Mouse (Mus musculus) gastrocnemius, postnatal 10 days (tissue): ENCODE measurements around the gene Alg9. TPM values are rescaled to one million over a fixed set of nuclear protein-coding genes. Genes with fewer than 3 reads are reported as not detected.

ENCODE experiments used
- DNase-seq: peaks from one replicate; pipeline ENCODE4 v3.0.0; 2021; ENCODE audit warnings: mixed read lengths
- total RNA-seq, 2 experiments: library from RNA; stranded (reverse); gene quantifications; 2 replicates each; pipeline ENCODE4 v1.2.3; 2021

Alg9 gene
- total RNA-seq, 2 experiments from 2014 or later = 8.2 to 13.4 TPM

DNA sequence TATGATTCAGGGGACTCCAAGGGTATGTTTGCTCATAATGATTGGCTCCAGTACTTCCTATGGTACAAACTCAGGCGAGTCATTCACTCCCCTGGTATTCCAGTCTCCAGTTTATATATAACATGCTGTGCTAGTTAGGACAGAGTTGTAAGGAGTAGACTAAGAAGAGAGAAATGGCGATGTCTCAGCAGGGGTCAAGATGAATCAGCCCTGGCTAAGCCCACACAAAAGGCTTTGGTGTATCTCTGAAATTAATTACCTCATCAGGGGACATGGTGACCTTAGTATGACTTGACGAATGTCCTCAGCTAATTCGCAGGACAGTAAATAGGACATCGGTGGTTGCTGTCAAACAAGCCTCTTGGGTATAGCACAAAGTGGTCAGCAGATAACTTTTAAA, 18.1 kb upstream of the Alg9 start:
- DNase-seq = no peak

GRCm38 (mm10) chr9:50761520-50762243, 13.1 kb upstream of the Alg9 start:
- DNase-seq = no peak

- DNase-seq = no peak
These were observed 11.5 kb upstream of the Alg9 start for GRCm38 (mm10) chr9:50763331-50763730.

- DNase-seq = no peak
These were observed 7.2 kb upstream of the Alg9 start for GRCm38 (mm10) chr9:50767531-50768106.

DNA sequence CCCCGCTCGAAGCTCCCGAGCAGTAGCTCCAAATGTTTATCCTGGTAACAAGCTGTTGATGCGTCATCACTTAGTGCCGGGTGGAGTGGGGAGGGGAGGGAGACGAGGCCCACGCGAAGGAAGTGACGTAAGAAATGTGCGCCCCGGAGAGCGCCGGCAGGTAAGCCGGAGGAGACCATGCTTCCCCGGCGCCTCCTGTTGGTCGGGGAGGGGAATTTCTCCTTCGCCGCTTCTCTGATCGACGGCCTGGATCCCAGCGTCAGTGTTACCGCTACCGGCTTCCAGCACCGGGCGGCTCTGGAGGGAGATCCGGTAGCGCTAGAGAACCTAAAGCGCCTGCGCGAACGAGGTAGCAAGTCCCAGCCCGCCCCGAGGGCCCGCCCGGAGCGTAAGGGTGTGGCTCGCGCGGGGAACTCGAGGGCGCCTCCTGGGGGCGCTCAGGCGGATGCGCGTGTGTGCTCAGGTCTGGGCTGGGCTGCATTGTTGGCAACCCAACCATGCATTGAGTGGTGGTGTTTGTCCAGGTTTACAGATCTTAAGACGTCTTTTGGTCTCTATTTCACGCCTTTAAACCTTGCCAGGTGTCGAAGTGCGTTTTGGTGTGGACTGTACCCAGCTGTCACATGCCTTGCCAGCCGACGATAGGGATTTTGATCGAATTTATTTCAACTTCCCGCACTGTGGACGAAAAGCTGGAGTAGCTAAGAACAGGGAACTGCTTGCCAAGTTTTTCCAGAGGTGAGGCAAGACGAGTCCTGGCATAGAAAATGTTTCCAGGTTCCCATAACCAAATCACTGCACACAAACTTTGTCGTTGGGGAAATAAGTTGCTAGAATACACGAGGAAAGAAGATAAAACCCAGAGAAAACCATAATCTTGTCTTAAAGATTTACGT, 6.5 kb upstream of the Alg9 start, which contains the start of gene Fdxacb1:
TSS of gene Fdxacb1 (plus strand) at position 130 of the 896 bp plus-strand sequence.
- peak; percentile 94 for DNase-seq

DNA sequence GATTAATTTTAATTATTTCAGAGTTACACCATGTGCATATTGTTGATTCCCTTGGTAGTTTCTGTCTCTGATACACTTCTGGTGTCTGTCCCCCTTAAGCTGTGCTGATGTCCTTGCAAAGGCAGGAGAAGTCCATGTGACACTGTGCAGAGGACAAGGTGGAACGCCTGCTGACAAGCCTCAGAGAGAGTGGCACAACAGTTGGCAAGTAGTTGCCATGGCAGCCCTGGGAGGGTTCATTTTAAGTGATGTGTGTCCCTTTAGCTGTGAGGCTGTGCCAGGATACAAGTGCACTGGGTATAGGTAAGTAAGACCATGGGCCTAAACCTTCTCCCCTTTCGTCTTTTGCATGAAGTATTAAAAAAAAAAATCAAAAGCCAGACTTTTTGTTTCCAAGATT, 4.8 kb upstream of the Alg9 start:
- DNase-seq = no peak

GRCm38 (mm10) chr9:50774026-50774462, 775 bp upstream of the Alg9 start:
- no peak for DNase-seq

GRCm38 (mm10) chr9:50775662-50776126, 875 bp downstream of the Alg9 start:
- DNase-seq = peak; percentile 33

- no peak for DNase-seq
These were observed 1.4 kb downstream of the Alg9 start for GRCm38 (mm10) chr9:50776162-50776760.

DNA sequence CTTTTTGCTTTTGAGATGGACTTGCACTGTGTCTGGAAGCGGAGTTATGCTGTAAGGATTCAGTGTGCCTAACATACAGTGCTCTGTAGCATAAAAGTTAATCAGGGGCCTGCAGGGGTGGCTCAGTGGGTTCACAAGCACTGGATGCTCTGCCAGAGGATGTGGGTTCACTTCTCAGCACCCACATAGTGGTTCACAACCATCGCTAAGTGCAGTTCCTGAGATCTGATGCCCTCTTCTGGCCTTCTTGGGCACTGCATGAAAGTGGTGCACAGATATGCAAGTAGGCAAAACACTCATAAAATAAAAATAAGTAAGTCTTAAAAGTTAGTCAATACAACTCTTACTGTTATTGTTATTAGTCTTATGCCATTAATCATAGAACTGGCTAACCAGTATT, 7.3 kb downstream of the Alg9 start:
- DNase-seq = peak; percentile 29

- DNase-seq = no peak
These were observed 20.4 kb downstream of the Alg9 start for GRCm38 (mm10) chr9:50795266-50795665.

DNA sequence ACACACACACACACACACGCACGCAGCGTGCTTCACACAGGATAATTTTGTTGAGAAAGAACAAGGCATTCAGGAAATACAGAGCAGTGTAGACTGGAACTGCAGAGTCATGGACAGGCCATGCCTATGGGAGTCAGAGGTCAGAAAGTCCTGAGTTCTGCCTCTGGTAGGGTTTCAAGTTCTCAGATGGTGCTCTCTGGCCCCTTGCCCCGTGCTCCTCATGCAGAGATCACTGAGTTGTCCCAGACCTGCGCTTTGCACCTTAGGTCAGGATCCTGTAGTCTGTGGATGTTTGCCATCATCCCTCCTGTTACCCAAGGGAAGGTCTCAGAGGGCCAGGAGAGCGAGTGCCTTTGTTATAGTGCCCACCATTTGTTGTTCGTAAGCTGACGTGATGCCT, 22.0 kb downstream of the Alg9 start:
- no peak for DNase-seq

GRCm38 (mm10) chr9:50797641-50798040, 22.8 kb downstream of the Alg9 start:
- no peak for DNase-seq

DNA sequence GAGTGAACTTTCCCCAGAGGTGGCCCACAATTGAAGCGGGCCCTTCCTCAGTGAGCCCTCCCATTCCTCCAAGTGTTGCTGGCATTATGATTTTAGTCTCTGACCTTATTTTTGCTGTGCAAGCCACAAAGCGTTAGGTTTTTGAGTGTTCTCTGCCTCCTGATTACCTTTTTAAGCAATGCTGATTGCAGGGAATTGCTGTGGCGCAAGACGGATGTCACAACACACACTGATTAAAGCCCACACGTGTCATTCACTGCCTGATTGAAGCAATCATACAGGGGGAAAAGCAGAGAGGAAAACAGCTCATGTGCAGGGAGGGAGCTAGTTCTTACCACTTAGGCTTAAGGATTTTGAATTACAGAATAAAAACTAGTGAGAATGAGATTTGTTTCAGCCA, 23.5 kb downstream of the Alg9 start:
- no peak for DNase-seq

- peak; percentile 29 for DNase-seq
These were observed 26.2 kb downstream of the Alg9 start for GRCm38 (mm10) chr9:50800985-50801384.

DNA sequence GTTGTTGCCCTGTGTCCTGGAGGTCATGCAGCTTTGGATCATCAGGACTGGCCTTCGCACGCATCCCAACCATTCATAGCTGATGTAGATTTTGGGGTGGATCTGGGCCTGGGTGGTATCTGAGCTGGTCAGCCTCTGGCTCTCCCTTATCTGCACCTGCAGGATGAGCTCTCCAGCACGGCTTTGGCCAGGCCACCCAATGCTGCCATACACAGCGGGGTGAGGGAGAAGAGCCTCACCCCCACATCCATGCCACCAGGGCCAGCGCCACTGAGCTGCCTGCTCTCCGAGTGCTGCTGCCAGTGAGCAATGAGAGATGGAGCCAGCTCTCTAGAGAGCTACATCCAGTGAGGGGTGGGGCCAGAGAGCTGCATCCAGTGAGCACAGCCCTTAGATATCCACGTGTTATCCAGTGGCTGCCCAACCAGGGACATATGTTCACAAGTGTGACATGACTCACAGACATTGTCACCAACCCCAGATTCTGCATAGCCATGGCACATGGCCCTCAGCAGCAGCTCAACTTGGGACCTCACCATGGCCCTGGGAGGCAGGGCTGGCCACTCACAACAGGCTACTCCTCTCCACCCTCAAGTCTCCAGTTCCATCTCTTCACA, 28.3 kb downstream of the Alg9 start:
- no peak for DNase-seq

- DNase-seq = no peak
These were observed 33.7 kb downstream of the Alg9 start for GRCm38 (mm10) chr9:50808471-50808870.

- DNase-seq = no peak
These were observed 34.3 kb downstream of the Alg9 start for GRCm38 (mm10) chr9:50809146-50809545.

DNA sequence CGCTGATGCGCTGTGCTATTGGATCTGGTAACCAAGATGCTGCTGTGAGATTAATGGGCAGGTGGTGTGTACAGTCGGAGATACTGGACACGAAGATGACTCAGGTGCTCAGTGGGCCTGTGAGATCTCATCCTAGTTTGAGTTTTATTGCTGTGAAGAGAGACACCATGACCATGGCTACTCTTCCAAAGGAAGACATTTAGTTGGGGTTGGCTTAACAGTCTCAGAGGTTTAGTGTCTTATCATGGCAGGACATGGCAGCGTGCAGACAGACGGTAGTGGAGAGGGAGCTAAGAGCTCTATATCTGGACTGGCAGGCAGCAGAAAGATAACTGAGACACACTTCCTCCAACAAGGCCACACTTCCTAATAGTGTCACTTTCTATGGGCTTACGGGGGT, 36.4 kb downstream of the Alg9 start:
- DNase-seq = no peak

DNA sequence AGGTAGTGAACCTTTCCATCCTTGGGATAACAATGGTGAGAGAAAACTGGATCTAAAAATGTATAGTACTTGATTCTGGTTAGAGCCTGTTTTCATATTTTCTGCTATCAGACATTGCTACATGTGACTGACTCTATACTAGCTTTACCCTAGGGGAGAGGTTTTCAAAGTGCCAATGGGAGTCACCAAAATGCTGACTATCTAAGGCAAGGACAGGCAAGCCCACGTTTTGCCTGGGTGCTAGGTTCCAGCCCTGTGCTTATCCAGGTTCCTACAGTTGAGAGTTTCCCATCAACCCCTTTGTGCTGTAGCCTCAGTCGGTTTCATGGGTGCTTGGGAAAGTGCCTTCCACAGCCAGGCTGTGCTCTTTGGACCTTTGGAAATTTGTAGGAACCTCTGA, 36.9 kb downstream of the Alg9 start:
- DNase-seq = no peak

GRCm38 (mm10) chr9:50813796-50814195, 39.0 kb downstream of the Alg9 start:
- no peak for DNase-seq

GRCm38 (mm10) chr9:50815666-50816065, 40.8 kb downstream of the Alg9 start:
- DNase-seq = no peak
